Mouse (Mus musculus) MEL (cell line): ENCODE results near the gene Myo10. TPM values are rescaled to one million over a fixed set of nuclear protein-coding genes. Genes with fewer than 3 reads are reported as not detected.

Experiments
- DNase-seq: peaks from one replicate; pipeline ENCODE4 v3.0.0; 2011; ENCODE audit warnings: low read depth, low spot score
- H3K27ac ChIP-seq: 2 replicates; pipeline ENCODE4 v1.5.1; 2012; ENCODE audit warnings: low read depth, mild to moderate bottlenecking, control low read depth, low read length, moderate library complexity; ENCODE audit not compliant: control insufficient read depth
- H3K27me3 ChIP-seq, 2 experiments: fragments of 150-350 bp in 1 of 2; sonication (generic) in 1 of 2; 2 replicates each; pipeline ENCODE4 v1.6.1; 2012; ENCODE audit warnings: low read length in 2 of 2, mild to moderate bottlenecking in 2 of 2, improper control_type of control experiment in 1 of 2, moderate library complexity in 1 of 2; ENCODE audit not compliant: insufficient read depth in 2 of 2, control insufficient read depth in 1 of 2
- H3K36me3 ChIP-seq, 2 experiments: 2 replicates each; pipeline ENCODE4 v1.6.1; 2012 to 2014; ENCODE audit warnings: low read length in 2 of 2, improper control_type of control experiment in 1 of 2, inconsistent platforms in 1 of 2, mild to moderate bottlenecking in 1 of 2; ENCODE audit not compliant: insufficient read depth in 2 of 2, control insufficient read depth in 1 of 2
- H3K4me1 ChIP-seq, 2 experiments: fragments of 150-350 bp in 1 of 2; sonication (generic) in 1 of 2; 2 replicates each; pipeline ENCODE4 v1.6.1; 2012; ENCODE audit warnings: low read length in 2 of 2, improper control_type of control experiment in 1 of 2, mild to moderate bottlenecking in 1 of 2; ENCODE audit not compliant: insufficient read depth in 2 of 2, control insufficient read depth in 1 of 2
- H3K4me3 ChIP-seq, 2 experiments: fragments of 150-350 bp in 1 of 2; sonication (generic) in 1 of 2; 2 replicates each; pipeline ENCODE4 v1.5.1; 2012; ENCODE audit warnings: low read depth in 2 of 2, low read length in 2 of 2, mild to moderate bottlenecking in 2 of 2, moderate library complexity in 2 of 2, control low read depth in 1 of 2, improper control_type of control experiment in 1 of 2; ENCODE audit not compliant: control insufficient read depth in 1 of 2, insufficient read depth in 1 of 2
- H3K79me2 ChIP-seq: 2 replicates; pipeline ENCODE4 v1.6.1; 2012; ENCODE audit warnings: mild to moderate bottlenecking, low read length, moderate library complexity; ENCODE audit not compliant: control insufficient read depth, poor library complexity, insufficient read depth
- H3K9ac ChIP-seq: 2 replicates; pipeline ENCODE4 v1.6.1; 2012; ENCODE audit warnings: low read depth, mild to moderate bottlenecking, control low read depth, low read length, moderate library complexity; ENCODE audit not compliant: control insufficient read depth, poor library complexity, severe bottlenecking
- H3K9me3 ChIP-seq: fragments of 150-350 bp; sonication (generic); replicated peaks from 2 replicates; pipeline ENCODE4 v1.6.1; 2012; ENCODE audit warnings: mild to moderate bottlenecking, low read length, improper control_type of control experiment, moderate library complexity; ENCODE audit not compliant: insufficient read depth
- CHD2 ChIP-seq: IDR thresholded peaks from 2 replicates; pipeline ENCODE4 v1.6.1; 2011; ENCODE audit warnings: low read length, improper control_type of control experiment
- ELF1 ChIP-seq: IDR thresholded peaks from 2 replicates; pipeline ENCODE4 v1.6.1; 2014; ENCODE audit warnings: low read depth, mild to moderate bottlenecking, inconsistent platforms, low read length, improper control_type of control experiment, moderate library complexity
- EP300 ChIP-seq, 2 experiments: IDR thresholded peaks; 2 replicates each; pipeline ENCODE4 v1.6.1; 2011; ENCODE audit warnings: improper control_type of control experiment in 2 of 2, low read length in 2 of 2, low read depth in 1 of 2, mild to moderate bottlenecking in 1 of 2
- ETS1 ChIP-seq: IDR thresholded peaks from 2 replicates; pipeline ENCODE4 v1.6.1; 2012; ENCODE audit warnings: low read depth, mild to moderate bottlenecking, inconsistent platforms, low read length, improper control_type of control experiment, moderate library complexity
- KAT2A ChIP-seq: conservative IDR thresholded peaks from 2 replicates; pipeline ENCODE4 v1.6.1; 2012; ENCODE audit warnings: low read depth, low read length, improper control_type of control experiment, inconsistent platforms
- MAZ ChIP-seq: IDR thresholded peaks from 2 replicates; pipeline ENCODE4 v1.6.1; 2012; ENCODE audit warnings: low read depth, mild to moderate bottlenecking, inconsistent platforms, low read length, improper control_type of control experiment
- MXI1 ChIP-seq: IDR thresholded peaks from 2 replicates; pipeline ENCODE4 v1.6.1; 2011; ENCODE audit warnings: mild to moderate bottlenecking, low read depth, low read length, improper control_type of control experiment
- NRF1 ChIP-seq: IDR thresholded peaks from 2 replicates; pipeline ENCODE4 v1.6.1; 2014; ENCODE audit warnings: low read depth, mild to moderate bottlenecking, inconsistent platforms, low read length, improper control_type of control experiment, moderate library complexity; ENCODE audit not compliant: poor library complexity, insufficient read depth, severe bottlenecking
- POLR2AphosphoS2 ChIP-seq: IDR thresholded peaks from 2 replicates; pipeline ENCODE4 v1.6.1; 2011; ENCODE audit warnings: low read length, improper control_type of control experiment
- TBP ChIP-seq: IDR thresholded peaks from 2 replicates; pipeline ENCODE4 v1.8.0; 2011; ENCODE audit warnings: low read depth, low read length, improper control_type of control experiment
- USF1 ChIP-seq: IDR thresholded peaks from 2 replicates; pipeline ENCODE4 v1.6.1; 2014; ENCODE audit warnings: low read depth, mild to moderate bottlenecking, inconsistent platforms, low read length, improper control_type of control experiment, moderate library complexity
- USF2 ChIP-seq, 2 experiments: IDR thresholded peaks; 2 replicates each; pipeline ENCODE4 v1.6.1; 2011 to 2012; ENCODE audit warnings: improper control_type of control experiment in 2 of 2, low read length in 2 of 2, borderline replicate concordance in 1 of 2, inconsistent platforms in 1 of 2, low read depth in 1 of 2, mild to moderate bottlenecking in 1 of 2; ENCODE audit not compliant: insufficient read depth in 1 of 2
- ZMIZ1 ChIP-seq: IDR thresholded peaks from 2 replicates; pipeline ENCODE4 v1.6.1; 2012; ENCODE audit warnings: low read depth, mild to moderate bottlenecking, inconsistent platforms, low read length, improper control_type of control experiment, moderate library complexity
- polyA plus RNA-seq, 2 experiments: library from polyadenylated mRNA; stranded (reverse) in 1 of 2; unstranded in 1 of 2; fragments of >175 nt in 1 of 2; fragments of >200 nt in 1 of 2; gene quantifications; 2 replicates each; pipeline versions ENCODE4 v1.2.1 to v1.2.4; 2012; ENCODE audit warnings: low replicate concordance in 2 of 2, low read depth in 1 of 2; ENCODE audit not compliant: insufficient read length in 2 of 2, insufficient read depth in 1 of 2, missing spikeins in 1 of 2
- total RNA-seq: library from RNA; depleted of rRNA; stranded (reverse); fragments of 300-350 nt; gene quantifications from 2 replicates; pipeline ENCODE4 v1.2.3, GENCODE M21; 2012

Gene Myo10
- total and polyA plus RNA-seq, 3 experiments: 0.01 TPM; not detected in 2

- no peaks in the 10 kb centered on the region for H3K79me2 ChIP-seq
- H3K27ac ChIP-seq: no peak overlapping the region
- H3K27me3 ChIP-seq: no peaks in the 10 kb centered on the region
- H3K9me3 ChIP-seq: no peaks in the 10 kb centered on the region
- no peaks in the 10 kb centered on the region for H3K4me1 ChIP-seq
- no peak overlapping the region for H3K4me3 ChIP-seq
- H3K9ac ChIP-seq: no peak overlapping the region
- no peak for DNase-seq
- no peaks in the 10 kb centered on the region for H3K36me3 ChIP-seq
- no peak for TF ChIP-seq ELF1
- TF ChIP-seq EP300 (IDR thresholded peaks at IDR 0.05; ENCODE audit: low read depth in 1 of 2, low read length in 2 of 2): no peak
- no peak for TF ChIP-seq POLR2AphosphoS2
- no peak for TF ChIP-seq ZMIZ1
Observed at GRCm38 (mm10) chr15:25826531-25826961, 204.2 kb downstream of the Myo10 start.

DNA sequence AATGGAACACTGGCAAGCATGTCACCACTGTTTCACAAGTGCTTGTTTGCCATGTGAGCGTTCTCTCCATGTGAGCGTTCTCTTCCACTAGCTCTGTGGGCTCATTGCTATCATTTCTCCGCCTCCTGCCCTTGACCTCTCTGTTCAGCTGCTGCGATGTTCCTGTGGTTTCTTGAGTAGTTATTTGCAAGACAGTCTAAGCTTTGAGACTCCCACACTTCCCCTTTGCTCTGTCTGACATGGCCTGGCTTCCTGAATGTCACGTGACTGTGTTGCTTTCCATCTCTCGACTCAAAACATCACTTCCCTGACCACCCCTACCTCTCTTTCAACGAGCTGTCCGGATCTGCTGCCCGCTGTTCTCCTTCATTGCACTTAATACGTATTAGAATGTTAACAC, 206.1 kb downstream of the Myo10 start:
- no peak for TF ChIP-seq EP300 (IDR thresholded peaks at IDR 0.05; ENCODE audit: low read depth in 1 of 2, low read length in 2 of 2)
- TF ChIP-seq USF1: peak; percentile 33; the same call in 1 of the 2 replicates
- Histone ChIP-seq H3K79me2 (no peaks in the 10 kb centered on the region), H3K36me3 (no peaks in the 10 kb centered on the region), H3K4me1 (no peaks in the 10 kb centered on the region), H3K27me3 (no peaks in the 10 kb centered on the region), H3K9ac (no peak overlapping the region), H3K4me3 (no peak overlapping the region), H3K27ac (no peak overlapping the region), H3K9me3 (no peaks in the 10 kb centered on the region)
- DNase-seq: no peak

DNA sequence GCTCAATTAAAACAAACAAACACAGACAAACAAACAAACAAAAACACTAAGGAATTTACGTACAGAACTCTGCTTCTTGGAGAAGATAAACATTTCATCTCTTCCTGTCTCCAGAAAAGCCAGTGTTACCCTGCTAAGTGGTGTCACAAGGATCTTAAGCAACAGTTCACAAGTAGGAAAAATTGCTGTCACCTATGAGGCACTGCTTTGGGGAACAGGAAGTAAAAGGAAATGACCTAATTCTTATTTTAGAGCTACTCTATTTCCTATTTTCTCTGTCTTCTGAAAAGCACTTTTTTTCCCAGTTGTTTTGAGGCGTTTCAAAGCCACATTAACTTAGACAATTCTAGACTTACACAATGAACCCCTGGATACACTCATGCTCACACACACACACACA, 208.1 kb downstream of the Myo10 start:
- no peaks in the 10 kb centered on the region for H3K9me3 ChIP-seq
- no peak overlapping the region for H3K4me3 ChIP-seq
- H3K9ac ChIP-seq: no peak overlapping the region
- TF ChIP-seq ETS1 (no peak), NRF1 (no peak), ELF1 (no peak), KAT2A (no peak), CHD2 (no peak), MAZ (no peak), USF2 (IDR thresholded peaks at IDR 0.05; ENCODE audit: borderline replicate concordance in 1 of 2, insufficient read depth in 1 of 2, low read depth in 1 of 2, low read length in 2 of 2) (no peak), MXI1 (no peak), TBP (no peak)
- no peak overlapping the region for H3K27ac ChIP-seq
- H3K4me1 ChIP-seq: no peaks in the 10 kb centered on the region
- no peaks in the 10 kb centered on the region for H3K36me3 ChIP-seq
- no peaks in the 10 kb centered on the region for H3K27me3 ChIP-seq
- no peak for DNase-seq
- no peaks in the 10 kb centered on the region for H3K79me2 ChIP-seq
